Comparison of ENCODE assay signal across 10 mouse cellular contexts in the genomic region with DNA sequence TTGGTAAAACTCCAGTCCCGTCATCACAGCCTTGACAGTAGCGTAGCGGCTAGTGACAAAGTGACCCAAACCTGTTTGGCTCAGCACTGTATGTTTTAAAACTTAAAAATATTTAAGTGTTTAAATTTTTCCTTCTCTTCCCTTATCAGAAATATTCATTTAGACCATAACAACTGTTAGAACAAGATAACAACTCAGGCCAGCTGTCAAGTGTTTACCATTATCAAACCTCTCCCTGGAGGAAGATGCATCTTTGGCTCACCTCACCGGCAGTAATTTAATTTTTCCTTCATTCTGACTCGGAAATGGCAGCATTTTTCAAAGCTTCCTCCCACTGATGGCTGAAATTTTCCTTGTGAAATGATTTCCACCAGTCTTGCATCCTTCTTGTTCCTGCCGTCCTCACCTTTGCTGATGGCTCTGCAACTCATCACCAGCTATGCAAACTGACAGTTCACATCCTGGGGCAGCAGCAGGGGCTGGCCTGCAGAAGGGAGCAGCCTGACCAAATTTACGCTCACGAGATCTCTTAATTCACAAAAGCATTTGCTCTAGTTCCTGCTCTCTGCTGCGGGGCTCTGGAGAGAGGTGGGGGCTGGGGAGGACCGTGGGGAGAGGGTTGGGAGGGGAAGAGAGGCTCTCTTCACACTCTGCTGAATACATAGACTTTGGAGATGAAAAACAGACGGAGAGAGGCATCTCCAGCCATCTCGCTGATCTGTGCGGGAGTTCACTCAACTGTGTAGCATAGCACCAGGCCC.
DNase-seq lines count a peak whose midpoint lies in the region; ATAC-seq lines count a peak whose summit lies in the region.
"Had no signal": no experiment of that assay in that cellular context is flagged by ENCODE, and none has a peak within 500 bp of the region (broad histone marks: within the 10 kb centered on the region; RNA-seq: fewer than 3 reads in every experiment).

No protein-coding gene starts in this region.

- peak; percentile 51 to 61 for DNase-seq in kidney, postnatal 4 days
- no peak for DNase-seq in kidney, adult 11 months
- DNase-seq in retina, adult 2 months (ENCODE audit: low read depth, low spot score): peak; percentile 16
- DNase-seq in layer of hippocampus, postnatal 36 days: no peak
- no peak for DNase-seq in cerebellum, postnatal 4 days (ENCODE audit: low spot score in 2 of 2)
- DNase-seq: lung, postnatal 10 days; thymus, postnatal 4 days had no signal

- 32% methylated on average over 13 of the region's 13 CpGs for WGBS in limb, embryonic 12.5 days

- no peaks in the 10 kb centered on the region for H3K36me3 ChIP-seq in limb, embryonic 12.5 days

- no peak overlapping the region for H3K4me2 ChIP-seq in limb, embryonic 12.5 days

- H3K27me3 ChIP-seq in limb, embryonic 12.5 days: peaks cover 12% of the 10 kb centered on the region

- peak; percentile 61 for ATAC-seq in erythroid progenitor cell, adult 5-6 weeks (replicated peaks; ENCODE audit: low FRiP score, poor library complexity, severe bottlenecking)
- no peak for ATAC-seq in limb, embryonic 12.5 days (ENCODE audit: insufficient number of reproducible peaks, insufficient read depth, low FRiP score, low TSS enrichment, low read depth)
- ATAC-seq: forebrain, embryonic 16.5 days had no signal

- no peaks in the 10 kb centered on the region for H3K9me3 ChIP-seq in limb, embryonic 12.5 days

- 0 out of 2 replicates have a peak overlapping the region, but pooled peaks have one; percentile 56 for H3K27ac ChIP-seq in limb, embryonic 12.5 days

- peaks cover 61% of the 10 kb centered on the region for H3K4me1 ChIP-seq in limb, embryonic 12.5 days (replicated peaks)

- H3K9ac ChIP-seq in limb, embryonic 12.5 days (replicated peaks): no peak overlapping the region; the same call in 1 of the 2 replicates

- H3K4me3 ChIP-seq in limb, embryonic 12.5 days (replicated peaks): no peak overlapping the region

Comparison
In these comparisons a context has a peak if more than half of its experiments do, and no peak if none do; other contexts are left out.
1. DNase-seq: peak in kidney, postnatal 4 days (2 of 2) and retina, adult 2 months (single experiment); none in kidney, adult 11 months (single experiment), layer of hippocampus, postnatal 36 days (0 of 2) and cerebellum, postnatal 4 days (0 of 2).